Mouse (Mus musculus) forebrain, embryonic 12.5 days (tissue): ENCODE measurements around the gene Ltb4r2. TPM values are rescaled to one million over a fixed set of nuclear protein-coding genes. Genes with fewer than 3 reads are reported as not detected.

Experiments used
- ATAC-seq: fragments of 200-750 bp; cut with Nextera tagmentation; 2 replicates; pipeline ENCODE4 v1.8.0; 2017; ENCODE audit warnings: moderate TSS enrichment; ENCODE audit not compliant: low FRiP score
- H3K27ac ChIP-seq: fragments of 300-500 bp; sonication (generic); 2 replicates; pipeline ENCODE4 v1.5.1; 2016; ENCODE audit warnings: mild to moderate bottlenecking
- H3K27me3 ChIP-seq: fragments of 300-500 bp; sonication (generic); 2 replicates; pipeline ENCODE4 v1.6.1; 2016; ENCODE audit warnings: mild to moderate bottlenecking
- H3K36me3 ChIP-seq: fragments of 300-500 bp; sonication (generic); replicated peaks from 2 replicates; pipeline ENCODE4 v1.6.1; 2016; ENCODE audit warnings: mild to moderate bottlenecking
- H3K4me1 ChIP-seq: fragments of 300-500 bp; sonication (generic); 2 replicates; pipeline ENCODE4 v1.6.1; 2016
- H3K4me2 ChIP-seq: fragments of 300-500 bp; sonication (generic); 2 replicates; pipeline ENCODE4 v1.6.1; 2016; ENCODE audit warnings: mild to moderate bottlenecking, moderate library complexity
- H3K4me3 ChIP-seq: fragments of 300-500 bp; sonication (generic); replicated peaks from 2 replicates; pipeline ENCODE4 v1.5.1; 2016; ENCODE audit warnings: mild to moderate bottlenecking
- H3K9ac ChIP-seq: fragments of 300-500 bp; sonication (generic); 2 replicates; pipeline ENCODE4 v1.6.1; 2016; ENCODE audit warnings: mild to moderate bottlenecking
- H3K9me3 ChIP-seq: fragments of 300-500 bp; sonication (generic); 2 replicates; pipeline ENCODE4 v1.6.1; 2016
- WGBS: fragments of 180-500 bp; shearing (Covaris S2); methylation state at CpG from one replicate; pipeline ENCODE4 v1.1.7; 2016; 5-methylcytosine and 5-hydroxymethylcytosine counted together
- polyA plus RNA-seq: library from polyadenylated mRNA; unstranded; fragments of >200 nt; fragmentation: Nextera tagmentation; extraction: Ambion mirVana; gene quantifications from 2 replicates; pipeline ENCODE4 v1.2.1, GENCODE M21; 2016

Gene Ltb4r2
- polyA plus RNA-seq, 1 experiment from 2014 or later, result 0.20 TPM

DNA sequence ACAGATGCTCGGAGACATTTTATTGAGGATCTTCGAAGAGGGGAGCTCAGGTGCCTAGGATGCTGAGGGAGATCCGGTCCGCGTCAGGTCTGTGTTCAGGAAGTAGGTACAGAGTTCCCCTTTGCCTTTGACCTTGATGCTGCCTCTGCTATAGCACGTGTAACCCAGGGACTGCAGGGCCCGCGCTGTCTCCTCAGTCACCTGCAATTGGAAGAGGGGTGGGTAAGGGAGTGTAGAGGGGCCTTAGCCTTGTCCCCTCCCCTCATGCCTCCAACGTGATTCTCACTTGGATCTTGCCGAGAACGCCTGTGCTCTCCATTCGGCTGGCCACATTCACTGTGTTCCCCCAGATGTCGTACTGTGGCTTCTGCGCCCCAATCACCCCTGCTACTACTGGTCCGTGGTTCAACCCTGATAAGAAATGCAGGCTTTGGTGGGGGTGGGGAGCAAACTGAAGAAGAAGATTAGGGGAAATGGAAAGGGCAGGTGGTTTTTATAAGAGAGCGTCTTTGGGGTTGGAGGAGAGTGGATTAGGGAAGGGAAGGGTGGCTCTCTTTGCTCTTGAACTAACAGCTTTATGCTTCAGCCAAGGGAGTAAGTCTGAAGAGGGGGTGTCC lies 8.0 kb downstream of the Ltb4r2 start:
- H3K4me3 ChIP-seq, result no peak overlapping the region
- H3K9ac ChIP-seq, result no peak overlapping the region
- H3K4me1 ChIP-seq, result peaks cover 10% of the 10 kb centered on the region
- no peak overlapping the region for H3K4me2 ChIP-seq
- peaks cover 84% of the 10 kb centered on the region for H3K27me3 ChIP-seq
- no peaks in the 10 kb centered on the region for H3K36me3 ChIP-seq
- no peaks in the 10 kb centered on the region for H3K9me3 ChIP-seq
- no peak overlapping the region for H3K27ac ChIP-seq
- no peak for ATAC-seq
- WGBS, result 80% methylated on average over 16 of the region's 16 CpGs

DNA sequence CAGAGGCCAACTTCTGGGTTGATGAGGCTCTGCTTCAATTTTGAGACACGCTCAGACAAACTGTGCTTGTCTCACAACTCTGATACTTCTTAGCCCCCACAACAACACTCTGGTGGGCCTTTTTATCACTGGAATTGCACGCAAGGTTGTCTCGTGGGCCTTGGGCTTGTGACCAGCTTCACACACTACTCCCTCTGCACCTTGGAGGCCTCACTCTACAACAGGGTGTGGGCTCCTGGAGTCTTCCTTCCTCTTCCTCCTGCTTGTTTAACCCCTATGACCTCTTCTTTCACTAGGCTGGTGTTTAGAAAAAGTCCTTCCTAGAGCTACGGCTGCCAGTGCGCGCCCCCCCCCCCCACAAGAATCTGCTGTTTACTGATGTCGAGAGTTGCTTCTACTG lies 15.5 kb downstream of the Ltb4r2 start:
- WGBS, result 79% methylated on average over 7 of the region's 7 CpGs
- Histone ChIP-seq H3K9me3 (no peaks in the 10 kb centered on the region), H3K27me3 (peaks cover 38% of the 10 kb centered on the region), H3K9ac (no peak overlapping the region), H3K27ac (no peak overlapping the region), H3K4me2 (no peak overlapping the region), H3K4me3 (no peak overlapping the region), H3K4me1 (peaks cover 2% of the 10 kb centered on the region; the same call in 1 of the 2 replicates), H3K36me3 (no peaks in the 10 kb centered on the region)
- no peak for ATAC-seq

DNA sequence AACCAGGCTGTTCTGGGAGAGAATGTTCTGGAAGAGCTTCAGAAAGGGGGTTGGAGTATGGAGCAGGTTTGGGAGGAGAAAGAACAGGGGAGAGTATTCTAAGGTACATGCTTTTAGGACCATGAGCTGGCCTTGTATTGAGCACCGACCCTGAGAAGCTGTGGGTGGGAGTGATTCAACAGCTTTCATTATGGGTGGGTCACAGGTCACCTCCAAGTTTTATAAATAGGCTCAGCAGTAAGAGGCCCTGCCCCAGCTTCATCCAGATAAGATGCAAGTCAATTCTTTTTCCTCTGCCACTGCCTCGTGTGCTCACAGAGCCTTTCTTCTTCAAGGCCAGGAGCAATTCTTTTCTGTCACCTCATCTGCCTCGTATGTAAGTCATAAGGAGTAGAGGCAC lies 15.9 kb downstream of the Ltb4r2 start:
- Histone ChIP-seq H3K9ac (no peak overlapping the region), H3K27me3 (peaks cover 38% of the 10 kb centered on the region), H3K4me1 (peaks cover 2% of the 10 kb centered on the region; the same call in 1 of the 2 replicates), H3K4me2 (no peak overlapping the region), H3K4me3 (no peak overlapping the region), H3K27ac (no peak overlapping the region), H3K36me3 (no peaks in the 10 kb centered on the region), H3K9me3 (no peaks in the 10 kb centered on the region)
- no peak for ATAC-seq
- 56% methylated on average over 3 of the region's 3 CpGs for WGBS

DNA sequence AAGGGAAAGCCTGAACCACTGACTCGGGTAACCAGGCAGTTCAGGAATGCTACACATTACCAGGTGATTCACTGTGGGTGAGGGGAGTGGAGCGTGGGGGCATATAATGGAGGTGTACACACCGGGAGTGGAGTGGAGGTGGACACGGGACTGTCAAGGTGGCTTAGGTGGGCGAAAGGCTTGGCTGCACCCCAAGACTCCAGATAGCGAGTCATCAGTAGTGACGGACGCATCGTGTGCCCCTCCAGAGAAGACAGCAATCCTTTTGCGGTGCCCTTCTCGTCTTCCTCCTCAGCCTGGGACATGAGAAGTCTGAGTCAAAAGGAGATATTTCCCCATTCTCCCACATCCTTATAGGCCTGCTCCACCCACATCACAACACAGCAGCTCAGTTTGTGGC lies 16.6 kb downstream of the Ltb4r2 start:
- Histone ChIP-seq H3K27me3 (peaks cover 42% of the 10 kb centered on the region), H3K36me3 (no peaks in the 10 kb centered on the region), H3K27ac (no peak overlapping the region), H3K4me1 (peaks cover 2% of the 10 kb centered on the region; the same call in 1 of the 2 replicates), H3K4me2 (no peak overlapping the region), H3K4me3 (no peak overlapping the region), H3K9ac (no peak overlapping the region), H3K9me3 (no peaks in the 10 kb centered on the region)
- WGBS, result 86% methylated on average over 11 of the region's 11 CpGs
- no peak for ATAC-seq

DNA sequence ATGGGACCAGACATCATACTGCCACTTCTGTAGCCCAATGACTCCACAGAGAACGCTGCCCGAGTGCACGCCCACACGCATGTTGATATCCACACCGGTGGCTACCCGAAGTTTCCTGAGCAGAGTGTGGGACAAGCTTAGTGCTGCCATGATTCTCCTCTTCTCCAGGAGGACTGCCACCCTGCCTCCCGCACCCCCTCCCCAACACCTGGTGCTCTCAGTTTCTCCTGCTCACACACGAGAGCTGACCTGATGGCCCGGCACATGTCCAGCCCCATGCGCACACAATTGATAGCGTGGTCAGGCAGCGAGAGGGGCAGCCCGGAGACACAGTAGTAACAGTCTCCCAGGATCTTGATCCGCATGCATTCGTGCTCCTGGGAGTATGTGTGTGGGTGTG lies 17.5 kb downstream of the Ltb4r2 start:
- peaks cover 44% of the 10 kb centered on the region for H3K27me3 ChIP-seq

DNA sequence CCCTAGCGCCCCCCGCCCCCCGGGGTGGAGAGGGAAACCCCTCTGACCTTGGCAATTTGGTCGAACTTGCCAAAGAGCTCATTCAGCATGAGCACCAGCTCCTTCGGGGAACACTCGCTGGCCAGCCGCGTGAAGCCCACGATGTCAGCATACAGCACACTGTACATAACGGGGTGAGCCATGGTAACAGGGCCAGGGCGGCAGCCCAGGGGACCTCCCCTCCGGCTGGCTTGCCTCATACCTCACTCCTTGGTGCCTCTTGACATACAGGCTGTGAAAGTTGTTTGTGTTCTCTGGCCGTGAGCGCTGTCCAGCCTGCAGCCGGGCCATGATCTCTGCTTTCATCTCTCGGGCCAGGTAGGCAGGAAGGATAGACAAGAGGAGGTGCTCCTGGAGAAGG lies 18.4 kb downstream of the Ltb4r2 start:
- ATAC-seq, result no peak
- peaks cover 12% of the 10 kb centered on the region for H3K4me1 ChIP-seq
- peaks cover 49% of the 10 kb centered on the region for H3K27me3 ChIP-seq
- H3K9ac ChIP-seq, result no peak overlapping the region
- 66% methylated on average over 16 of the region's 16 CpGs for WGBS
- no peak overlapping the region for H3K27ac ChIP-seq
- no peak overlapping the region for H3K4me2 ChIP-seq
- no peaks in the 10 kb centered on the region for H3K36me3 ChIP-seq
- H3K9me3 ChIP-seq, result no peaks in the 10 kb centered on the region
- H3K4me3 ChIP-seq, result no peak overlapping the region

More for the DNA sequence above, 17.5 kb downstream of the Ltb4r2 start:
- Histone ChIP-seq H3K9me3 (no peaks in the 10 kb centered on the region), H3K4me2 (no peak overlapping the region), H3K27ac (no peak overlapping the region), H3K9ac (no peak overlapping the region), H3K4me1 (peaks cover 10% of the 10 kb centered on the region), H3K36me3 (no peaks in the 10 kb centered on the region), H3K4me3 (no peak overlapping the region)
- WGBS, result 90% methylated on average over 15 of the region's 15 CpGs
- no peak for ATAC-seq

DNA sequence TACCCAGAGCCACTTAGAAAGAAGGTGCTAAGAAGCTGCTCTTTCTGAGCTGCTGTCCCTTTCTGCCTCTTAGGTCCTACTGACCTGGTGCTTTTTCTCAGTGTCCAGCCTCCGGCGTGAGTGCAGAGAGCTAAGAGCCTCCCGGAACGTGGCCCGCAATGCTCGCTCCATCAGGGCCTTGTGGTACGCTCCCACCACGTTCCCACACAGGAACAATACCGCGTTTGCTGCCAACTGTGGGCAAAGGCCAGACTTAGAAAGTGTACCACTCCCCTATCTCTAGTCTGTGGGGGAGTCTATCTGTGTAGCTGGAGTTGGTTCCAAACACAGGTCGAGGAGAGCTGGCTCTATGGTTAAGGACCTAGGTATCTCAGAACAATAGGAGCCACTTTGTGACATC lies 19.5 kb downstream of the Ltb4r2 start:
- peaks cover 60% of the 10 kb centered on the region for H3K27me3 ChIP-seq
- no peak for ATAC-seq
- H3K9ac ChIP-seq, result no peak overlapping the region
- H3K9me3 ChIP-seq, result no peaks in the 10 kb centered on the region
- no peak overlapping the region for H3K4me3 ChIP-seq
- H3K4me2 ChIP-seq, result no peak overlapping the region
- H3K36me3 ChIP-seq, result no peaks in the 10 kb centered on the region
- peaks cover 12% of the 10 kb centered on the region for H3K4me1 ChIP-seq
- no peak overlapping the region for H3K27ac ChIP-seq
- 82% methylated on average over 11 of the region's 11 CpGs for WGBS

DNA sequence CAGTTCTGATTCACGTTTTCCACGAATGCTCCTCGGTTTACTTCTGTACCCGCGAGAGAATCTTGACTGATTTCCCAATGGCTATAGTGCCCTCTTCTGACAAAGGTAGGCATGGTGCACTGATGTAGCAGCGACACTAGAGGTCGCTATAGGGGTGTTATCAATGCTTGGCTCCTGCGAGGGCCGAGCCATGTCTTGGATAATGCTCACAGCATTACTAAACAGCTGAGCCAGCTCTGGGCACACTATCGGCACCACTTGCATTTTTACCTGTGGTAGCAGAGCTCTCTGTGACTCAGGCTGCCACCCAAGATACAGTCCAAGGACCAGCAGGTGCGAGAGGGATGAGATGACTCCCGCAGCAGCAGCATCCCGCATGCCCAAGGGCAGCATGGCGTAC lies 20.1 kb downstream of the Ltb4r2 start:
- Histone ChIP-seq H3K27ac (no peak overlapping the region), H3K4me3 (no peak overlapping the region), H3K9ac (no peak overlapping the region), H3K27me3 (peaks cover 65% of the 10 kb centered on the region), H3K4me2 (peak overlapping the region; percentile 34), H3K9me3 (no peaks in the 10 kb centered on the region), H3K36me3 (no peaks in the 10 kb centered on the region), H3K4me1 (peaks cover 12% of the 10 kb centered on the region)
- 13% methylated on average over 14 of the region's 14 CpGs for WGBS
- peak; percentile 78 for ATAC-seq

DNA sequence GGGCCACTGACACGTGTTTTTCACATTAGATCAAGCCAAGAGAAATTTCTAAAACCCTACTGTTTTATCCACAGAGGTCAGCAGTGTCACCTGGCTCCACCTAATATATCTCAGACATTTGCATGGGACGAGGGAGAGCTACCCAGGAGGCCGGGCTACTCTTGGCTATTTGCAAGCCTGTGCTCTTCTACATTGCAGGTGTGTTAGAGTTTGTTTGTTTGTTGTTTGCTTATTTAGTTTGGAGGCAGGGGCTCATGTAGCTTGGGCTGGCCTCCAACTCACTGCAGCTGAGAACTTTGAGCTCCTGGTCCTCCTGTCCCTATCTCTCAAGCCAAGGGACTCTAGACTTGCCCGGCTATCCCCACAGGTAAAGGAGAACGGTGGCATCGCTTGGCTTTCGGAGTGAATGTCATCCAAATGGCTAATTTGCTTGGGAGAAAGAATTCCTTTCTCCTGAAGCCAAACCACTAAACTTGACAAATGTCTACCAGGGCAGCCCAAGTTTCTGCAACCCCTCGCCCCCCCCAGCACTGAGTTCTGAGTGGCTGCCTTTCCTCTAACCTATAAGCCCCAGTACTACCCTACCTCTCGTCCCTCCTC lies 21.2 kb downstream of the Ltb4r2 start:
- Histone ChIP-seq H3K9me3 (no peaks in the 10 kb centered on the region), H3K9ac (no peak overlapping the region), H3K36me3 (no peaks in the 10 kb centered on the region), H3K4me3 (no peak overlapping the region), H3K27ac (no peak overlapping the region), H3K4me2 (peak overlapping the region; percentile 11), H3K27me3 (peaks cover 75% of the 10 kb centered on the region), H3K4me1 (peaks cover 12% of the 10 kb centered on the region)
- ATAC-seq, result no peak
- WGBS, result 51% methylated on average over 9 of the region's 9 CpGs

DNA sequence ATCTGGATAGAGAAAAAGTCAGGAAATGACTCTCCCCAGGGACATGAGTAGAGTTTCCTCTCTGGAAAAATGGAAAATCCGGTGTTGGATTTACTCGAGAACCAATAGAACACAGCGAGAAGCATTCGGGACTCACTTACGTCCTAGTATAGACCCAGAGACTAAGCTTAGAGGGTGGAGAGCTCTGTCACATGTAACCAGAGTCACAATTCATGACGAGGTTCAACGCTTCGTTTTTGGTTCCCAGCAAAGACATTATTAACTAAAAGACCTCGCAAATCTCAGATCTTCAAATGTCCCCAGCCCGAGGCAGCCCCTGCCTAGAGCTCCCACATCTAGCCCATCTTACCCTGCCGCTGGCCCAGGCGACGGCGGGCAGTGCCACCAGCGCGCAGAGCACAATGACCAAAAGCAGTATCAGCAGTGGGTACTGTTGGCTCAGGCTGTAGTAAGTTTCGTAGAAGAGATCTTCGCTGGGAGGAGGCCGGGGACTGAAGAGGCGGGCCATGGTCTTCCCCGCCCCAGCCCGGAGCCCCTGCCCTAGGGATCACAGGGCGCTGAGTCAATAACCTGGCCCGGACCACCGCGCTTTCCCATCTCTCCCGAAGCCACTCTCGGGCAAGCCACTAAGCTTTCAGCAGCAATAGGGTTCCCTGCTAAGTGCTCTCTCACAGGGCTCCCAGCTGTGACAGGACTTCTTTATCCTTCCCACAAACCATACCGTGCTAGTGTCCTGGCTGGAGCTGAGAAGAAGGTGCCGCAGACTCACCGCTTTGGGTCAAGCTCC lies 22.1 kb downstream of the Ltb4r2 start:
- under 1% methylated on average over 31 of the region's 31 CpGs for WGBS
- no peak for ATAC-seq
- Histone ChIP-seq H3K27me3 (peaks cover 79% of the 10 kb centered on the region), H3K4me1 (peaks cover 16% of the 10 kb centered on the region), H3K27ac (no peak overlapping the region), H3K4me2 (peak overlapping the region; percentile 45), H3K4me3 (peak overlapping the region; percentile 29), H3K36me3 (no peaks in the 10 kb centered on the region), H3K9me3 (no peaks in the 10 kb centered on the region), H3K9ac (peak overlapping the region; percentile 17; the same call in 1 of the 2 replicates)

DNA sequence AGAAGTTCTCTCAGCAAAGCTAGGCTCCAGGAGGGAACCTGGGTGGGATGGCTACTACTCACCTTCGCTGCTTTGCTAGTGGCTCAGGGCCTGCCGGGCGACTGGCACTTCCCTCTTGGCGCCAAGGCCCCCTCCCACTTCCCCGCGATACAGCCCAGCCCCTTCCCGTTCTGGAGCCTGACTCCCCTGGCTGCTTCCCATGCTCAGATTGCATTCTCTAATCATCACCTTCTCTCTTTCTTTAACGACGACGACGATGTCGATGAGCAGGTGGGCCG lies 22.7 kb downstream of the Ltb4r2 start, which contains the start of gene Adcy4:
TSS of gene Adcy4 (minus strand) at position 138 of the 278 bp plus-strand sequence.
- Histone ChIP-seq H3K4me3 (peak within 1 kb of the TSS; percentile 29), H3K4me2 (peak within 1 kb of the TSS; percentile 45), H3K4me1 (peaks cover 19% of the 10 kb centered on the region), H3K27me3 (peaks cover 84% of the 10 kb centered on the region), H3K9ac (peak within 1 kb of the TSS; percentile 17; the same call in 1 of the 2 replicates), H3K27ac (no peak within 1 kb of the TSS), H3K36me3 (no peaks in the 10 kb centered on the region), H3K9me3 (no peaks in the 10 kb centered on the region)
- 3% methylated on average over 13 of the region's 13 CpGs for WGBS
- ATAC-seq, result no peak

DNA sequence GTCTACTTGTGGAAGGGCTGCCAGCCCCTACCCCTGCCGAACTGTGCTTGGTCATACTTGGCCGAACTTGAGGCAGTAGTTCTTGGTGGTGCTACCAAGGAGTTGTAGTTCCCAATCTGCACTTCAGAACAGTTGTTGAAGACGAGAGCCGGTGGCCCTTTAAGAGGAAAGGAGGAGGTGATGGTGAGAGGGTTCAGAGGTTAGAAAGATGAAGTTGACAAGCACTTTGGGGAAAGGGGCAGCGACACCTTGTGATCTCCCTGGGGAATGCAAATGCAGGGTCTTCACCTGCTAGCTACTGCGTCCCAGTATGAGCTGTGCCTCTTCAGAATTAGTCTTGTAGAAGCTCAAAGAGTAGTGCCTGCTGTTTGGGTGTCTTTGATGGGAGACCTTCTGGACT lies 24.0 kb downstream of the Ltb4r2 start:
- Histone ChIP-seq H3K4me1 (peaks cover 19% of the 10 kb centered on the region), H3K4me2 (no peak overlapping the region), H3K36me3 (no peaks in the 10 kb centered on the region), H3K27me3 (peaks cover 96% of the 10 kb centered on the region), H3K9me3 (no peaks in the 10 kb centered on the region), H3K9ac (no peak overlapping the region), H3K27ac (no peak overlapping the region), H3K4me3 (no peak overlapping the region)
- 16% methylated on average over 6 of the region's 6 CpGs for WGBS
- ATAC-seq, result no peak
